Mouse (Mus musculus) liver, postnatal 0 days (tissue): ENCODE data around the gene Tmem63c.

Experiments
- CTCF ChIP-seq: sonication (generic); IDR thresholded peaks from 2 replicates; pipeline ENCODE4 v1.5.1; 2016; ENCODE audit warnings: antibody characterized with exemption, low read depth
- EP300 ChIP-seq: IDR thresholded peaks from 2 replicates; pipeline ENCODE4 v1.6.1; 2016; ENCODE audit warnings: antibody characterized with exemption, low read depth, mild to moderate bottlenecking

DNA sequence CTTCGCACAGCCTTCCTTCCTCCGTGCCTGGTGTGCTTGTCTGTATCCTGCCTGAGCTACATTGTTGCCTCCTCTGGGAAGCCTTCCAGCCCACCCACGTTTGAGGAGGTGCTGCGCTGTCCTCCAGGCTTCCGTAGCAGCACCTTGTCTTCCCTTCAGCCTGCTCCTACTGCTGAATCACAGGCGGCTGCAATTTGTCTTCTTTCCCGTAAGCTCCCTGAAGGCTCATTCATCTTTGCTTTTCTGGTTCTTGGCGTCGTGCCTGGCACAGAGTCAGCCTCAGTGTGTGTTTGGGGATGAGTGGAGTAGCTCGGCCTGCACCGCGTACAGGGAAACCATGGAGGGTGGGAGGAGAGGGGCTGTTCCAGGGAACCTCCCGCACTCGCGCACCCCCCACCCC lies 43.3 kb upstream of the Tmem63c start:
- no peak for TF ChIP-seq CTCF
- TF ChIP-seq EP300, result no peak
